Mouse (Mus musculus): ENCODE measurements around the gene Lsm10. TPM values are rescaled to one million over a fixed set of nuclear protein-coding genes. Genes with fewer than 3 reads are reported as not detected.

Gene Lsm10
- polyA plus RNA-seq, 1 experiment, result 34.8 TPM

DNA sequence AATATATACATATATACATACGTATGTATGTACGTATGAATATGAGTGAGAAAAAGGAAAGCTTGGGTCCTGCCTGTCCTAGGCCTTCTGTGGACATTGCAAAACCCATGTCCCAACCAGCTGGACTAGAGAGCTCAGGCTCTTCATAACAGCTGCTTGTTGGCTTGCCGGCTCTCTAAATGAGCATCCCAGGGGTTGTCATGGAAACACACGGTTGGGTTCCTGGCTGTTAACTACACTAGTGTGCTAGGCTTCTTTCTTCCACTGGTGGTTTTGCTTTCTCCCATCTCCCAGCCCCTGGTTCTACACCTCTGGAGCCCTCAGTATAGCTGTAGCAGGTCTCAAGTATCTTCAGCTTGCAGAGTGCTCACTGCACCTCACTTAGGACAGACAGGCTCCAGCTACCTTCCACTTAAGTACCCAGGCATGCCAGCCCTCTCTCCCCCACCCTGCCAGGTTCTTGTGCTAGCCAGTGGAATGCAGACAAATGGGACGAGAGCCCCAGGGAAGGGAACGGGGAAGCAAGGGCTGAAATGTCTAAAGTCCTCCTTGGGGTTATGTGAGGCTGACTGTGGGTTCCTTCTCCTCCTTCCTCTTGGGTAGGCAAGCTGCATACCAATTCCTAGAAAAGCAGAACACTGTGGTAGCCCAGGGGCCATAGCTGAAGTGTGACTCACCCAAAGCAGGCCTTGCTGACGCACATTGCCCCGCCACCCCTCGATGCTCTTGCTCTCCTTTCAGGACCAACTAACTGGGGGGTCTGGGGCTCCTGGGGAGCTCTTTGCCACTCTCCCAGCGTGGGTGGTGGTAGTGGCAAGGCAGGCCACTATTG lies 35.1 kb downstream of the Lsm10 start:
- TF ChIP-seq CTCF (IDR thresholded peaks at IDR 0.05; ENCODE audit: insufficient read depth, low read length), result no peak
- WGBS, result 34% methylated on average over 10 of the region's 10 CpGs
- Histone ChIP-seq H3K4me1 (ENCODE audit: control insufficient read depth, insufficient read depth, low read length) (peaks cover 23% of the 10 kb centered on the region), H3K4me3 (replicated peaks; ENCODE audit: extremely low read depth, low read depth, low read length) (no peak overlapping the region)
- DNase-seq, result peak; percentile 62

DNA sequence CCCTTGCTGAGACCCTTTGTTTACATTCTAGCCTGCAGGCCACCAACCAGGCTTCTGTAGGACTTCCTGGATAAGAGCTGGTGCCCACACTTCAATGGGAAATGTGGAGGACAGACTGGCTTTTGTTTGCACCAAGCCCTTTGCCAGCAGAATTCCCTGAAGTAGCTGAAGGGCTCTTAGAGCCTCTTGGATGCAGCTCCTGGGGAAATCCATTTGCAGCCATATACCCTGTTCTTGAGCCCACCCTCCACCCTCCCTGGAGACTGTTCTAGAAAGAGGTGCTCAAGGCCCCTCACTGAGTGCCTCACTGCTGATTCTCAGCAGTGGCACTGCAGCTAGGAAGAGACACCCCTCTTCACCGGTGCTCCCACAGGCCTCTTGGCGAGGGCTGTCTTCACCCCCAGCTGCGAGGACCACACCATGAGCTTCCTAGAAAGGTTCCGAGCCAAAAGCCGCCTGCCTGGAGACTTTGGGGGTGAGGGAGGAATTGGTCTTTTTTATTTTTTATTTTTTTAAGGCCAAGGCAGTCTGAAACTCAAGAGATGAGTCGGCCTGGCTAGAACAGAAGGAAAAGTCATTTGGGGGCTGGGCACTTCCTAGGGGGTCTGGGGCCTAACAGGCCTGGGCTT lies 36.3 kb downstream of the Lsm10 start:
- WGBS, result 46% methylated on average over 6 of the region's 6 CpGs
- Histone ChIP-seq H3K4me3 (replicated peaks; ENCODE audit: extremely low read depth, low read depth, low read length) (no peak overlapping the region), H3K4me1 (ENCODE audit: control insufficient read depth, insufficient read depth, low read length) (peaks cover 23% of the 10 kb centered on the region)
- no peak for TF ChIP-seq POLR2A (IDR thresholded peaks at IDR 0.05; ENCODE audit: borderline replicate concordance, extremely low read depth, low read depth, low read length)
- TF ChIP-seq CTCF (IDR thresholded peaks at IDR 0.05; ENCODE audit: insufficient read depth, low read length), result no peak
- DNase-seq, result peak; percentile 50

- peaks cover 23% of the 10 kb centered on the region for H3K4me1 ChIP-seq (ENCODE audit: control insufficient read depth, insufficient read depth, low read length)
Observed at GRCm38 (mm10) chr4:126134236-126134635, 37.8 kb downstream of the Lsm10 start.

DNA sequence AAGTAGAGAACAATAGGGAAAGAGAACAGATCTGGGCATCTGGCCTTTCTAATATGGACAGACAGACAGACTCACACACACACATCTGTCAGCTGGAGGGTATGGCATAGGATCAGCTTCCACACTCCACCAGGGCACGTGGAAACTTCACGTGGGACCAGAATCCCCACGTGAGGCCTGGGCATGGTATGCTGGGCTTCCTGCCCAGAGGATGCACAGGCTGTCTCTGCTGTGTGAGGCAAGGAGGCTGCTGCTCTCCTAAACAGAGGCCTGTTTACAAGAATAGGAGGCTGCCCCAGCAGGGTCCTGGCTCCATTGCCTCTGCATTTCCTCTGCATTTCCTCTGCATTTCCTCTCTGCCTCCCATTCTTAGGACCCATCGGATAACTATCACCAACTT lies 38.2 kb downstream of the Lsm10 start:
- DNase-seq, result no peak
- no peak for TF ChIP-seq POLR2A (IDR thresholded peaks at IDR 0.05; ENCODE audit: borderline replicate concordance, extremely low read depth, low read depth, low read length)
- no peak for TF ChIP-seq CTCF (IDR thresholded peaks at IDR 0.05; ENCODE audit: insufficient read depth, low read length)
- Histone ChIP-seq H3K4me3 (replicated peaks; ENCODE audit: extremely low read depth, low read depth, low read length) (no peak overlapping the region), H3K4me1 (ENCODE audit: control insufficient read depth, insufficient read depth, low read length) (peaks cover 23% of the 10 kb centered on the region)
- WGBS, result 55% methylated on average over 4 of the region's 4 CpGs

More at GRCm38 (mm10) chr4:126134236-126134635, 37.8 kb downstream of the Lsm10 start:
- 82% methylated on average over 4 of the region's 4 CpGs for WGBS
- no peak overlapping the region for H3K4me3 ChIP-seq (replicated peaks; ENCODE audit: extremely low read depth, low read depth, low read length)
- TF ChIP-seq POLR2A (IDR thresholded peaks at IDR 0.05; ENCODE audit: borderline replicate concordance, extremely low read depth, low read depth, low read length) (no peak), CTCF (IDR thresholded peaks at IDR 0.05; ENCODE audit: insufficient read depth, low read length) (no peak)
- no peak for DNase-seq

GRCm38 (mm10) chr4:126137773-126138172 lies 41.4 kb downstream of the Lsm10 start:
- TF ChIP-seq POLR2A (IDR thresholded peaks at IDR 0.05; ENCODE audit: borderline replicate concordance, extremely low read depth, low read depth, low read length), result no peak
- no peak for TF ChIP-seq CTCF (IDR thresholded peaks at IDR 0.05; ENCODE audit: insufficient read depth, low read length)
- no peak for DNase-seq
- Histone ChIP-seq H3K4me3 (replicated peaks; ENCODE audit: extremely low read depth, low read depth, low read length) (no peak overlapping the region), H3K4me1 (ENCODE audit: control insufficient read depth, insufficient read depth, low read length) (peaks cover 12% of the 10 kb centered on the region)
- WGBS, result 82% methylated on average over 4 of the region's 4 CpGs

DNA sequence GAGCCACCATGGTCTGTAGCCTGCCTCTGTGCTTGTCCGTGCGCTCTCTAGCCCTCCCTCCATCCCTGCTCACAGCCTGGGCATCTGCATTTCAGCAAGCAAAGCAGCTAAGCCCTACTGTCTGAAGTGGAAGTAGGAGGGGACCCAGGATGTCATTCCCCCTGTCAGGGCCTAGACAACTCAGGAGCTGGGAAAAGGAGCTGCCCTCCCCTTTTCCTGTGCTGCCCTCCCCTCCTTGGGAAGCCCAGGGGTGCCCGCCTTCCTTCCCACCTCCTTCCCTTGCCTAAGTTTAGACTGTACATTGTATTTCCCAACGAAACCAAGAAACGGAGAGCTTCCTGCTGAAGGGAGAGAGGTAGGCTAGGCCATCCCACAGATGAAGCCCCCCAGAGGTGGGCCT lies 44.6 kb downstream of the Lsm10 start:
- DNase-seq, result no peak
- H3K4me1 ChIP-seq (ENCODE audit: control insufficient read depth, insufficient read depth, low read length), result peaks cover 11% of the 10 kb centered on the region
- WGBS, result 52% methylated on average over 5 of the region's 5 CpGs
- no peak overlapping the region for H3K4me3 ChIP-seq (replicated peaks; ENCODE audit: extremely low read depth, low read depth, low read length)
- TF ChIP-seq CTCF (IDR thresholded peaks at IDR 0.05; ENCODE audit: insufficient read depth, low read length) (no peak), POLR2A (IDR thresholded peaks at IDR 0.05; ENCODE audit: borderline replicate concordance, extremely low read depth, low read depth, low read length) (no peak)

DNA sequence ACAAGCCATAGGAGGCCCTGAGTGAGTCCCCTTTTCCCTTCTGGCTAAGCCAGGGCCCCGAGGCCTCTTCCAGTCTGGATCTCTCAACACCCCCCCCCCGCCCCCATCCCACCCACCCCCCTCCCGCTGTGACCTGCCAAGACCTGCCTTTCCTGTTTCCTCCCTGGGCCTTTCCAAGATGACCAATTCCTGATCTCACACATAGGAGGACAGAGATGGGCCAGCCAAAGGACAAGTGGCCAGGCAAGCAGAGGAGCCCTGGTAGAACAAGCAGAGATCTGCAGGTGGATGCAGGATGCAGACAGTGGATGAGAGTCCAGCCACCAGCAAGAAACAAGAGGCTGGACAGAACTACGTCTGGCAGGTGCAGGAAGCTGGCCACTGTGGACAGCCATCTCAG lies 49.0 kb downstream of the Lsm10 start:
- H3K4me3 ChIP-seq (replicated peaks; ENCODE audit: extremely low read depth, low read depth, low read length), result no peak overlapping the region
- DNase-seq, result no peak
- peaks cover 20% of the 10 kb centered on the region for H3K4me1 ChIP-seq (ENCODE audit: control insufficient read depth, insufficient read depth, low read length)
- WGBS, result 37% methylated on average over 3 of the region's 4 CpGs
- TF ChIP-seq CTCF (IDR thresholded peaks at IDR 0.05; ENCODE audit: insufficient read depth, low read length) (no peak), POLR2A (IDR thresholded peaks at IDR 0.05; ENCODE audit: borderline replicate concordance, extremely low read depth, low read depth, low read length) (no peak)

DNA sequence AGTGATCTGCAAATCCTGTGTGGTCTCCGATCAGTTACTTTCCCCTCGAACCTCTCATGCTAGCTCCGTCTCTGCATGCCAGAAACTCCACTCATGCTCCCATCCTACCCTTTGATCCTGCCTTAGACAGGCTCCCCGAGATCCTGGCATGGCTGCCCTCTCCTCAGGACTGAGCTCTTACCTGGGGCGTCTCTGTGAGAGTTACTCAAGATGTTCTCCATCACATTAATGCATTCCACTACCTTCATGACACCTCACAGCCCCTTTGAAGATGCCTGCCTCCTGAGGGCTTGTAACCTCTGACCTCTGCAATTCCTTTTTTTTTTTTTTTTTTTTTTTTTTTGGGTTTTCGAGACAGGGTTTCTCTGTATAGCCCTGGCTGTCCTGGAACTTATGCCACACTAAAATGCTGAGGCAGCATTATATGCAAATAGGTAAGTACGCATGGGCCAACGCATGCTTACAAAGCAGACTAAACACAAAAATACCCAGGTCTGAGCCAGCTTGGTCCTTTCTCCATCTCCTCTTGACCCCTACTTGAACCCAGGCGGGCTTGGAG lies 50.6 kb downstream of the Lsm10 start:
- WGBS, result 52% methylated on average over 9 of the region's 9 CpGs
- no peak for DNase-seq
- no peak for TF ChIP-seq CTCF (IDR thresholded peaks at IDR 0.05; ENCODE audit: insufficient read depth, low read length)
- TF ChIP-seq POLR2A (IDR thresholded peaks at IDR 0.05; ENCODE audit: borderline replicate concordance, extremely low read depth, low read depth, low read length), result no peak
- peaks cover 22% of the 10 kb centered on the region for H3K4me1 ChIP-seq (ENCODE audit: control insufficient read depth, insufficient read depth, low read length)
- no peak overlapping the region for H3K4me3 ChIP-seq (replicated peaks; ENCODE audit: extremely low read depth, low read depth, low read length)

DNA sequence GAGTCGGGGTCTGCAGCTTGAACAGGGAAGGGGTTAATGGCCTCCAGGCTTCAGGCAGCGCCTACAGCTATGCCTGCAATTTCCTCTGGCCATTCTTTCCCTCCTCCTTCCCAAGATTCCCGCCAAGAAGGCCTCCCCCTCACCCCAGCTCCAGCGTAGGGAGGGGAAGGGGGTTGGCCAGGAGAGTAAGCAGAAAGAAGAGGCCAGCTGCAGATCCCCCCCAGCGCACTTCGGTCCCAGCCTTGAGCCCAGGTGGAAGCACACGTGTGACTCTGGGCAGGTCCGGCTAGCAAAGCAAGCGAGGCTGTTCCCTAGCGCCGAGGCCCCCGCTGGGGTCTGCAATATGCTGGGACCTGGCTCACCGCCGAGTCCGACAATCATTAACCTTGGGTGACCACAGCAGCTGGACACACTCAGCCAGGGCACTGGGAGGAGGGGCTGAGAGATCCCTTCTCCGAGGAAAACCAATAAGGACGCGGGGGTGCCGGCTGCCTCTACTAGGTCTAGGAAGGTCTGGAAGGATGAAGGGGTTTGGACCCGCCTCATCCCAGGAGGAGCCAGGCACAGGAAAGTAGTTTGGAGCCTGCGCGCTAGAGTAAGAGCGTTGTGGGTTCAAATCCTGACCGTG lies 51.2 kb downstream of the Lsm10 start, which contains the start of gene Eva1b:
Eva1b (plus strand) TSS at position 212 of the 628 bp plus-strand sequence.
- 14% methylated on average over 24 of the region's 24 CpGs for WGBS
- peak; percentile 65 for DNase-seq
- peak within 1 kb of the TSS; percentile 66 for H3K4me3 ChIP-seq (replicated peaks; ENCODE audit: extremely low read depth, low read depth, low read length)
- TF ChIP-seq CTCF (IDR thresholded peaks at IDR 0.05; ENCODE audit: insufficient read depth, low read length) (no peak), POLR2A (IDR thresholded peaks at IDR 0.05; ENCODE audit: borderline replicate concordance, extremely low read depth, low read depth, low read length) (peak; percentile 10; the same call in 1 of the 2 replicates)
- H3K4me1 ChIP-seq (ENCODE audit: control insufficient read depth, insufficient read depth, low read length), result peaks cover 22% of the 10 kb centered on the region

Other genes with a start within 250 kb of the Lsm10 start
- gene Csf3r, start 72.1 kb upstream of the Lsm10 start, polyA plus RNA-seq (2012; rRNA removed), result 20.9 and 39.2 TPM in 2 replicates
- gene Mrps15, start 49.7 kb upstream of the Lsm10 start, polyA plus RNA-seq (2012; rRNA removed), result 48.6 and 49.8 TPM in 2 replicates
- 2.8 and 4.5 TPM in 2 replicates for gene Oscp1, start 38.1 kb upstream of the Lsm10 start, polyA plus RNA-seq (2012; rRNA removed)
- gene Stk40, start 7.3 kb downstream of the Lsm10 start, polyA plus RNA-seq (2012; rRNA removed), result 38.0 and 41.1 TPM in 2 replicates
- gene Eva1b, start 51.1 kb downstream of the Lsm10 start, polyA plus RNA-seq (2012; rRNA removed), result 221 and 295 TPM in 2 replicates
- 6.2 and 7.5 TPM in 2 replicates for gene Sh3d21, start 66.9 kb downstream of the Lsm10 start, polyA plus RNA-seq (2012; rRNA removed)
- gene Thrap3, start 106.1 kb downstream of the Lsm10 start, polyA plus RNA-seq (2012; rRNA removed), result 40.0 and 62.8 TPM in 2 replicates
- gene Map7d1, start 159.7 kb downstream of the Lsm10 start, polyA plus RNA-seq (2012; rRNA removed), result 153 and 194 TPM in 2 replicates
- 31.7 and 51.1 TPM in 2 replicates for gene Trappc3, start 165.7 kb downstream of the Lsm10 start, polyA plus RNA-seq (2012; rRNA removed)
- 3.5 and 4.4 TPM in 2 replicates for gene Col8a2, start 190.2 kb downstream of the Lsm10 start, polyA plus RNA-seq (2012; rRNA removed)
- 42.2 and 49.0 TPM in 2 replicates for gene Adprhl2, start 225.1 kb downstream of the Lsm10 start, polyA plus RNA-seq (2012; rRNA removed)
- gene Tekt2, start 229.1 kb downstream of the Lsm10 start, polyA plus RNA-seq (2012; rRNA removed), result 12.9 and 18.6 TPM in 2 replicates